Mouse (Mus musculus) CH12.LX (cell line): ENCODE measurements around the gene Flad1.

ENCODE experiments used
- CHD1 ChIP-seq: IDR thresholded peaks from 2 replicates; pipeline ENCODE4 v1.6.1; 2012; ENCODE audit warnings: low read depth, low read length, improper control_type of control experiment, inconsistent platforms
- CTCF ChIP-seq, 2 experiments: IDR thresholded peaks in 1 of 2; conservative IDR thresholded peaks in 1 of 2; 2 replicates each; pipeline ENCODE4 v1.5.1; 2011 to 2012; ENCODE audit warnings: low read depth in 2 of 2, low read length in 2 of 2, improper control_type of control experiment in 1 of 2, inconsistent platforms in 1 of 2, mild to moderate bottlenecking in 1 of 2, moderate library complexity in 1 of 2
- E2F4 ChIP-seq: IDR thresholded peaks from 2 replicates; pipeline ENCODE4 v1.6.1; 2011; ENCODE audit warnings: low read depth, low read length, improper control_type of control experiment; ENCODE audit not compliant: insufficient replicate concordance
- ETS1 ChIP-seq: conservative IDR thresholded peaks from 2 replicates; pipeline ENCODE4 v1.6.1; 2012; ENCODE audit warnings: low read depth, mild to moderate bottlenecking, inconsistent platforms, low read length, improper control_type of control experiment, moderate library complexity
- KAT2A ChIP-seq: IDR thresholded peaks from 2 replicates; pipeline ENCODE4 v1.6.1; 2012; ENCODE audit warnings: low read length, improper control_type of control experiment, inconsistent platforms; ENCODE audit not compliant: insufficient replicate concordance
- MAX ChIP-seq: IDR thresholded peaks from 2 replicates; pipeline ENCODE4 v1.6.1; 2011; ENCODE audit warnings: low read length, improper control_type of control experiment
- MEF2A ChIP-seq: IDR thresholded peaks from 2 replicates; pipeline ENCODE4 v1.6.1; 2014; ENCODE audit warnings: low read depth, mild to moderate bottlenecking, inconsistent platforms, low read length, improper control_type of control experiment, borderline replicate concordance
- MYC ChIP-seq: IDR thresholded peaks from 2 replicates; pipeline ENCODE4 v1.6.1; 2011; ENCODE audit warnings: low read depth, mild to moderate bottlenecking, improper control_type of control experiment, low read length
- POLR2A ChIP-seq: IDR thresholded peaks from 2 replicates; pipeline ENCODE4 v1.6.1; 2011; ENCODE audit warnings: low read depth, mild to moderate bottlenecking, improper control_type of control experiment, low read length
- SIN3A ChIP-seq: IDR thresholded peaks from 2 replicates; pipeline ENCODE4 v1.6.1; 2012; ENCODE audit warnings: low read length, improper control_type of control experiment, inconsistent platforms
- USF1 ChIP-seq: IDR thresholded peaks from 2 replicates; pipeline ENCODE4 v1.6.1; 2014; ENCODE audit warnings: low read depth, mild to moderate bottlenecking, inconsistent platforms, low read length, improper control_type of control experiment

GRCm38 (mm10) chr3:89359630-89360029 lies 52.0 kb downstream of the Flad1 start:
- TF ChIP-seq ETS1 (no peak), POLR2A (no peak), CTCF (conservative IDR thresholded peaks at IDR 0.05 in 1 of 2, IDR thresholded peaks at IDR 0.05 in 1 of 2; ENCODE audit: low read depth in 2 of 2, low read length in 2 of 2) (no peak), E2F4 (no peak), USF1 (no peak), MAX (no peak), CHD1 (no peak), MYC (no peak), SIN3A (no peak), KAT2A (no peak), MEF2A (no peak)
